7 mouse cellular contexts compared by ENCODE assay signal in genomic region chr17:86444578-86445419, GRCm38 (mm10).
DNase-seq lines count a peak whose midpoint lies in the region; ATAC-seq lines count a peak whose summit lies in the region.

No protein-coding gene starts in this region.

- no peak overlapping the region for H3K9ac ChIP-seq in limb, embryonic 11.5 days (ENCODE audit: low read length)
- no peak overlapping the region for H3K9ac ChIP-seq in midbrain, embryonic 14.5 days (replicated peaks; ENCODE audit: low read length)

- peak overlapping the region; percentile 69 for H3K27ac ChIP-seq in embryonic facial prominence, embryonic 10.5 days (replicated peaks)
- H3K27ac ChIP-seq in limb, embryonic 11.5 days (replicated peaks; ENCODE audit: low read depth, low read length), result 0 out of 2 replicates have a peak overlapping the region, but pooled peaks have one; percentile 14
- no peak overlapping the region for H3K27ac ChIP-seq in midbrain, embryonic 14.5 days (replicated peaks; ENCODE audit: low read depth, low read length)

- ATAC-seq in limb, embryonic 11.5 days (ENCODE audit: insufficient number of reproducible peaks, low FRiP score, low TSS enrichment, low read depth), result peak; percentile 67; the same call in 1 of the 2 replicates
- ATAC-seq in midbrain, embryonic 14.5 days (ENCODE audit: low FRiP score, low TSS enrichment), result peak; percentile 71

- H3K4me1 ChIP-seq in embryonic facial prominence, embryonic 10.5 days, result peaks cover 16% of the 10 kb centered on the region
- H3K4me1 ChIP-seq in limb, embryonic 11.5 days (ENCODE audit: control insufficient read depth, insufficient read depth, low read length), result no peaks in the 10 kb centered on the region
- H3K4me1 ChIP-seq in midbrain, embryonic 14.5 days (ENCODE audit: control insufficient read depth, insufficient read depth, low read length), result peaks cover 6% of the 10 kb centered on the region; the same call in 1 of the 2 replicates

- no peaks in the 10 kb centered on the region for H3K36me3 ChIP-seq in embryonic facial prominence, embryonic 10.5 days (replicated peaks)
- H3K36me3 ChIP-seq in limb, embryonic 11.5 days (ENCODE audit: control insufficient read depth, insufficient read depth, low read length), result no peaks in the 10 kb centered on the region
- H3K36me3 ChIP-seq in midbrain, embryonic 14.5 days (ENCODE audit: control insufficient read depth, insufficient read depth, low read length), result no peaks in the 10 kb centered on the region

- H3K4me3 ChIP-seq in embryonic facial prominence, embryonic 10.5 days, result 0 out of 2 replicates have a peak overlapping the region, but pooled peaks have one; percentile 11
- no peak overlapping the region for H3K4me3 ChIP-seq in limb, embryonic 11.5 days (ENCODE audit: low read depth, low read length)
- no peak overlapping the region for H3K4me3 ChIP-seq in midbrain, embryonic 14.5 days (replicated peaks; ENCODE audit: low read depth, low read length)

- no peak overlapping the region for H3K4me2 ChIP-seq in limb, embryonic 11.5 days (ENCODE audit: low read depth, severe bottlenecking)
- peak overlapping the region; percentile 37 for H3K4me2 ChIP-seq in midbrain, embryonic 14.5 days (ENCODE audit: low read length)

- H3K27me3 ChIP-seq in embryonic facial prominence, embryonic 10.5 days (replicated peaks; ENCODE audit: low read depth, poor library complexity, severe bottlenecking), result no peaks in the 10 kb centered on the region
- no peaks in the 10 kb centered on the region for H3K27me3 ChIP-seq in limb, embryonic 11.5 days (ENCODE audit: control insufficient read depth, insufficient read depth, low read length)
- no peaks in the 10 kb centered on the region for H3K27me3 ChIP-seq in midbrain, embryonic 14.5 days (ENCODE audit: control insufficient read depth, insufficient read depth, low read length)

- 38% methylated on average over 15 of the region's 15 CpGs for WGBS in embryonic facial prominence, embryonic 10.5 days
- 42% methylated on average over 15 of the region's 15 CpGs for WGBS in limb, embryonic 11.5 days
- 31% methylated on average over 15 of the region's 15 CpGs for WGBS in midbrain, embryonic 14.5 days

- no peaks in the 10 kb centered on the region for H3K9me3 ChIP-seq in embryonic facial prominence, embryonic 10.5 days
- H3K9me3 ChIP-seq in limb, embryonic 11.5 days (ENCODE audit: control insufficient read depth, low read length), result no peaks in the 10 kb centered on the region
- peaks cover 4% of the 10 kb centered on the region; the same call in 1 of the 2 replicates for H3K9me3 ChIP-seq in midbrain, embryonic 14.5 days (ENCODE audit: control insufficient read depth, low read length)

- DNase-seq in adrenal gland, postnatal 10 days, result peak; percentile 96
- peak; percentile 88 for DNase-seq in embryonic facial prominence, embryonic 10.5 days (ENCODE audit: low spot score)
- DNase-seq in heart, adult 11 months, result peak; percentile 99
- DNase-seq in kidney, adult 18-20 months, result peak; percentile 98
- peak; percentile 96 for DNase-seq in limb, embryonic 11.5 days (ENCODE audit: low spot score)
- DNase-seq in midbrain, embryonic 14.5 days, result peak; percentile 95
- DNase-seq in spleen, adult 18-20 months, result peak; percentile 89 to 94
